Mouse (Mus musculus) G1E (cell line): ENCODE data around the gene Nelfa. TPM values are rescaled to one million over a fixed set of nuclear protein-coding genes. Genes with fewer than 3 reads are reported as not detected.

Source experiments
- ATAC-seq: 2 replicates; pipeline ENCODE4 v1.8.0; 2016; ENCODE audit warnings: mild to moderate bottlenecking; ENCODE audit not compliant: insufficient number of reproducible peaks, poor library complexity, low FRiP score, severe bottlenecking; ENCODE audit errors: extremely low read depth
- DNase-seq: peaks from one replicate; pipeline ENCODE4 v3.0.0; 2012; ENCODE audit warnings: low spot score
- H3K27me3 ChIP-seq: 2 replicates; pipeline ENCODE4 v1.6.1; 2012; ENCODE audit warnings: mild to moderate bottlenecking, low read length, inconsistent platforms; ENCODE audit not compliant: insufficient read depth
- H3K36me3 ChIP-seq: replicated peaks from 2 replicates; pipeline ENCODE3; 2012; ENCODE audit warnings: mild to moderate bottlenecking, inconsistent platforms
- H3K4me1 ChIP-seq: 2 replicates; pipeline ENCODE4 v1.6.1; 2012; ENCODE audit warnings: low read depth, low read length, inconsistent platforms, mixed read lengths; ENCODE audit not compliant: insufficient read depth
- H3K4me3 ChIP-seq: 2 replicates; pipeline ENCODE4 v1.5.1; 2012; ENCODE audit warnings: low read depth, mild to moderate bottlenecking, inconsistent platforms, low read length, moderate library complexity, mixed read lengths
- H3K9me3 ChIP-seq: replicated peaks from 2 replicates; pipeline ENCODE4 v1.6.1; 2012; ENCODE audit warnings: inconsistent platforms
- CTCF ChIP-seq: IDR thresholded peaks from 2 replicates; pipeline ENCODE4 v1.5.1; 2012; ENCODE audit warnings: low read depth, low read length, inconsistent platforms, mixed read lengths
- GATA1 ChIP-seq: IDR thresholded peaks from 2 replicates; pipeline ENCODE4 v1.6.1; 2012; ENCODE audit warnings: borderline replicate concordance, low read length, inconsistent platforms, mixed read lengths
- GATA2 ChIP-seq: IDR thresholded peaks from 2 replicates; pipeline ENCODE4 v1.6.1; 2012; ENCODE audit warnings: low read depth, low read length, inconsistent platforms, borderline replicate concordance
- POLR2AphosphoS5 ChIP-seq: IDR thresholded peaks from 2 replicates; pipeline ENCODE4 v1.6.1; 2012; ENCODE audit warnings: low read depth, low read length, inconsistent platforms; ENCODE audit not compliant: insufficient replicate concordance
- TAL1 ChIP-seq: conservative IDR thresholded peaks from 2 replicates; pipeline ENCODE4 v1.6.1; 2012; ENCODE audit warnings: low read depth, low read length, inconsistent platforms, mixed read lengths
- polyA plus RNA-seq: library from polyadenylated mRNA; stranded (reverse); fragments of >175 nt; gene quantifications from 2 replicates; pipeline ENCODE4 v1.2.3, GENCODE M21; 2012
- total RNA-seq, 2 experiments: library from RNA; stranded (forward) in 1 of 2; stranded (reverse) in 1 of 2; fragments of 200-1000 nt in 1 of 2; fragments of >200 nt in 1 of 2; fragmentation: Nextera tagmentation in 1 of 2; gene quantifications; 2 replicates each; pipeline ENCODE4 v1.2.3; 2014 to 2017

Gene Nelfa
- total and polyA plus RNA-seq, 3 experiments, result 28.7 to 81.6 (median 46.7) TPM

DNA sequence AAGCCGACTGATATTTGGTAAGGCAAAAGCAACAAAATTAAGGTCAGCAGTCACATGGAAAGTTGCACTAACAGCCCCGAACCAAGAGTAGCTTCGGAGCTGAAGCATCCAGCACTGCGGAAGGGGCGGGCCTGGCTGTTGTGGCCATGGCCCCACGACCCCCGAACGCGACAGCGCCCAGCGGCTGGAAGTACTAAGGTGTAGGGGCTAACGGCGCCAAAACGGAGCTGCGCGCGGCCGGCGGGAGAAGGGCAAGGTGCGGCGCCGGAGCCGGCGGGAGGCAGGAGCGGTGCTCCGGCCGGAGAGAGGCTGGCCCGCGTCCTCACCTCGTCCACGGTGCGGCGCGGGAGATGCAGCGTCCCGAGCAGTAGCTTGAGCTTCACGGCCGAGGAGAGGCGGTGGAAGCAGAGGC is 507 bp downstream of the Nelfa start:
- H3K27me3 ChIP-seq, result no peaks in the 10 kb centered on the region
- H3K4me3 ChIP-seq, result peak overlapping the region; percentile 99
- ATAC-seq (no peak), DNase-seq (peak; percentile 11)
- H3K9me3 ChIP-seq, result peaks cover 11% of the 10 kb centered on the region
- TF ChIP-seq TAL1 (no peak), CTCF (no peak), POLR2AphosphoS5 (no peak), GATA2 (no peak), GATA1 (no peak)
- peaks cover 46% of the 10 kb centered on the region for H3K36me3 ChIP-seq
- peaks cover 44% of the 10 kb centered on the region for H3K4me1 ChIP-seq

DNA sequence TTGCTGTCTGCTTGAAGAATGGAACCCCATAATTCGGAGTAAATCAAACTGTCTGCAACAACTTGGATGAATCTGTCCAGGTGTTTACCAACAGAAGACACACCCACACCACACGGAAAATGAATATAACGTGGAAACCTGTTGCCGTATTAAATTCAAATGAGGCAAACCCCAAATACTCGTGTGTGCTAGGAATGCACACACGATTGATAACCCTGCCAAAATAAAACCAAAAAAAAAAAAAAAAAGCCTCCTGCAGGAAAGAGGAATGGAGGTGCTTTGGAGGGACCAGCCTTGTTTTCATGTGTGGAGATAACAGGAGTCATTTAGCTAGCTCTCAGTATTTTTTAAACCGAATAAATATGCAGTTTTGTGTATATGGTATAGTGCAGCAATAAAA is 1.3 kb downstream of the Nelfa start:
- ATAC-seq (no peak), DNase-seq (no peak)
- Histone ChIP-seq H3K4me3 (peak overlapping the region; percentile 99), H3K9me3 (peaks cover 6% of the 10 kb centered on the region), H3K36me3 (peaks cover 48% of the 10 kb centered on the region), H3K4me1 (peaks cover 44% of the 10 kb centered on the region), H3K27me3 (no peaks in the 10 kb centered on the region)
- TF ChIP-seq GATA2 (no peak), POLR2AphosphoS5 (no peak), TAL1 (no peak), CTCF (no peak), GATA1 (no peak)

DNA sequence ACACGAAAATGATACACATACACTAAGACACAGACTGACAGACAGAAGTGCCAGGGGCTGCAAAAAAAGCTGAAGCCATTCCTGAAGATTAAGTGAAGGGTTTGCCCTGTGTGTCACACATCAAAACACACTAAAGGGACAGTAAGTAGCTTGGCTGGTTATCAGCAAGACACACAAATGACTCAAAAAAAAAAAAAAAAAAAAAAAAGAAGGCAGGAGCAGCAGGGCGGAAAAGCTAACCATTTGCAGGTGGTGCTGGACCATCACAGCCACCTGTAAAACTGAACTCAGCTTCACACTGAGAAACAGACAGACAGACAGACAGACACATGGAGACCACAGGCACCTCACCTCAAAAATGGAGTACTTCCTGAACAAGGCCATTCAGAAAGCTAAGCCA is 2.1 kb downstream of the Nelfa start:
- Histone ChIP-seq H3K4me1 (peaks cover 44% of the 10 kb centered on the region), H3K4me3 (peak overlapping the region; percentile 30; the same call in 1 of the 2 replicates), H3K36me3 (peaks cover 48% of the 10 kb centered on the region), H3K9me3 (peaks cover 4% of the 10 kb centered on the region), H3K27me3 (no peaks in the 10 kb centered on the region)
- no peak for DNase-seq
- TF ChIP-seq GATA2 (no peak), GATA1 (no peak), CTCF (no peak), POLR2AphosphoS5 (no peak), TAL1 (no peak)
- no peak for ATAC-seq

DNA sequence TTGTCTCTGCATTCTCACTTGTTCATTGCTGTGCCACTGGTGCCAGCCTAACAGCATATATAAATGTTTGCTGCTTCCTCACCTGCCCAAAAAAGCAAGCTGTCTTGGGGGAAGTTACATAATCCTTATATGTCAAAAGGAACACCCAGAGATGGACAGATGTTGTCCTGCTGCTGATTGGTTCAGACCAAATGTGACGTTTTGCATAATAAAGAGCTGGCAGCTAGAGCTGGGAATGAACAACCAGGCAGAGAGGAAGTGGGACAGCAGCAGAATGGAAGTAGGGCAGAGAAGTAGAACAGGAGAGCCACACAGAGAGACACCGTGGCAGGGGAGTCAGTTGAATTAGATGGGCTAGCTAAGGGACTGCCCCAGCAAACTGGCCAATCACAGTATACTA is 3.8 kb downstream of the Nelfa start:
- Histone ChIP-seq H3K9me3 (peaks cover 3% of the 10 kb centered on the region; the same call in 1 of the 2 replicates), H3K27me3 (no peaks in the 10 kb centered on the region), H3K4me1 (peaks cover 30% of the 10 kb centered on the region), H3K36me3 (peaks cover 49% of the 10 kb centered on the region), H3K4me3 (no peak overlapping the region)
- ATAC-seq, result no peak
- no peak for TF ChIP-seq POLR2AphosphoS5
- TF ChIP-seq GATA1, result no peak
- TF ChIP-seq GATA2, result no peak
- TF ChIP-seq CTCF, result no peak
- TF ChIP-seq TAL1, result no peak
- no peak for DNase-seq

DNA sequence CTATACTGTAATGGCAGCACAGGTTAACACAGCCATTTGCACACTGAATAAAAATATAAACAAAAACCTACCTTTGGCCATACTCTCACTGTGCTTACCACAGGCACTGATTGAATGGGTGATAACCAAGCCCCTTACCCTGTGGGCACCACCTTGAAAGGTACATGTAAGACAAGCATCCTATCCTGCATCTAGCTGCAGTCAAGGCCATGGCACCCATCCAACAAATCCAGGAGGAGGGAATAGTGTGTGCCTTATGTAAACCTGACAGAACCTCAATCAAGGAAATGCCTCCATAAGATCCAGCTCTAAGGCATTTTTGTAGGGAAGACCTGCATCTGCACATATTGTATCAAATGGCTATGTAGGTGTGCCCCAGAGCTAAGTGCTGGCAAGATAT is 10.0 kb downstream of the Nelfa start:
- H3K4me3 ChIP-seq, result no peak overlapping the region
- peaks cover 6% of the 10 kb centered on the region for H3K4me1 ChIP-seq
- H3K36me3 ChIP-seq, result peaks cover 69% of the 10 kb centered on the region
- no peak for TF ChIP-seq CTCF
- no peak for TF ChIP-seq POLR2AphosphoS5
- TF ChIP-seq GATA2, result no peak
- no peak for TF ChIP-seq TAL1
- no peak for TF ChIP-seq GATA1
- H3K27me3 ChIP-seq, result no peaks in the 10 kb centered on the region
- no peak for ATAC-seq
- DNase-seq, result no peak
- peaks cover 3% of the 10 kb centered on the region; the same call in 1 of the 2 replicates for H3K9me3 ChIP-seq

DNA sequence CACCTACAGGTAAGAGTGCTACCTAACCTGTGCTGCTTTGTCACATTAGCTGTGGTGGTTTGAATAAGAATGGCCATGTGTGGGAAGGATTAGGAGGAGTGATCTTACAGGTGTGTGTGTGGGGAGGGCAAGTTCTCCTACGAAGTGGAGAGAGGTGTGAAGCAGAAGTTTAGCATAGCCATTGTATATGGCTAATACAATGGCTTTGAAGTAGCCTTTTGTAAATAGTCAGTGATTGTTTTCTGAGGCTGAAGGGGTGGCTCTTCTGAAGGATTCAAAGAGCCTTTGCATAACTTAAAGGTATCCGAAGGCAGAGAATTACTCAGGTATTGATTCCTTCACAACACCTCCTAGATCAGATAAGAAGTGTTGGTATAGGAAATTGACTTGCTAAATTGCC is 13.6 kb downstream of the Nelfa start:
- TF ChIP-seq TAL1 (no peak), CTCF (no peak), POLR2AphosphoS5 (no peak), GATA2 (no peak), GATA1 (no peak)
- no peak overlapping the region for H3K4me3 ChIP-seq
- ATAC-seq (no peak), DNase-seq (no peak)
- H3K27me3 ChIP-seq, result no peaks in the 10 kb centered on the region
- peaks cover 5% of the 10 kb centered on the region for H3K4me1 ChIP-seq
- H3K9me3 ChIP-seq, result no peaks in the 10 kb centered on the region
- H3K36me3 ChIP-seq, result peaks cover 72% of the 10 kb centered on the region

DNA sequence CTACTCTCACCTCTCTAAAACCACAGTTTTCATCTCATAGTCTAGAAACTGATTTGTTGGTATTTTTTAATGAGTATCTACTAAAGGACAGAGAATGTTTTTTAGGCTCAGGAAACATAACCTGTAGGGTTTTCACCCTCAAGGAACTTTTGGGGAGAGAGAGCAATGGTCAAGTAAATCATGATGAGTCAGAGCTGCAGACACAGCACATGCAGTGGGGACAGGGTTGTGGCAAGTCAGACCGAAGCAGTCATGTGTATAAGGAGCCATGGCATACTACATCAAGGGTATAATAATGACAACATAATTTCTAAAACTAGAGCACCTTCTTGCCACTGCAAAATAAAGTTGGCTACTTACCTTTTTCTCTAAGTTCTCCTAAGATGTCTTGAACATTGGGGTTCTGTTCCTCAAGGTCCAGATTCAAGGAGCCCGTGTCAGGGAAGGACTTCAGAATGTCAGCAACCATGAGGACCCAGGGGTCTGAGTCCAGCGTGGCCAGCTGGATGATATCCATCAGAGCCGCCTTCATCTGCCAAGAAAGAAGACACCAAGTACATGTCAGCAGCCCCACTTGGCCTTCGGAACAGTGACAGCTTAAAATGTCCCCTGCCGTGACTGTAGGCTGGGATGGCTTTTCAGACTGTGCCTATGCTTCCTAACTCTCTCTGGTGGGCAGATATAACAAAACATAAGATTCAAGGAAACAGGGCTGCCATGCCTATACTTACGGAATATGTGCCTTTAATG is 14.6 kb downstream of the Nelfa start:
- H3K4me3 ChIP-seq, result no peak overlapping the region
- H3K36me3 ChIP-seq, result peaks cover 68% of the 10 kb centered on the region
- no peak for ATAC-seq
- TF ChIP-seq TAL1, result no peak
- H3K27me3 ChIP-seq, result no peaks in the 10 kb centered on the region
- no peaks in the 10 kb centered on the region for H3K9me3 ChIP-seq
- DNase-seq, result no peak
- peaks cover 5% of the 10 kb centered on the region for H3K4me1 ChIP-seq
